Mouse (Mus musculus) megakaryocyte, embryonic 14.5 days (primary cell): ENCODE data around the gene Nt5c3b. TPM values are rescaled to one million over a fixed set of nuclear protein-coding genes. Genes with fewer than 3 reads are reported as not detected.

Experiments
- H3K27me3 ChIP-seq: replicated peaks from 2 replicates; pipeline ENCODE3; 2012; ENCODE audit warnings: inconsistent platforms
- H3K36me3 ChIP-seq: replicated peaks from 2 replicates; pipeline ENCODE3; 2012; ENCODE audit warnings: low read length, inconsistent platforms, mixed read lengths
- H3K4me1 ChIP-seq: 2 replicates; pipeline ENCODE4 v1.6.1; 2012; ENCODE audit warnings: inconsistent platforms
- H3K4me3 ChIP-seq: replicated peaks from 2 replicates; pipeline ENCODE3; 2012; ENCODE audit warnings: moderate library complexity, mild to moderate bottlenecking, inconsistent platforms
- H3K9me3 ChIP-seq: 2 replicates; pipeline ENCODE4 v1.6.1; 2012; ENCODE audit warnings: inconsistent platforms
- FLI1 ChIP-seq: IDR thresholded peaks from 2 replicates; pipeline ENCODE4 v1.6.1; 2012; ENCODE audit warnings: low read length, inconsistent platforms, mixed read lengths
- GATA1 ChIP-seq: IDR thresholded peaks from 3 replicates; pipeline ENCODE4 v1.6.1; 2012; ENCODE audit warnings: mixed read lengths, low read length, inconsistent platforms, borderline replicate concordance
- polyA plus RNA-seq: library from polyadenylated mRNA; stranded (reverse); fragments of >175 nt; gene quantifications from 2 replicates; pipeline ENCODE4 v1.2.3, GENCODE M21; 2012; ENCODE audit warnings: low replicate concordance; ENCODE audit not compliant: insufficient read depth

The Nt5c3b gene
- polyA plus RNA-seq, 1 experiment, result 48.3 TPM

GRCm38 (mm10) chr11:100386586-100386985 lies 55.0 kb downstream of the Nt5c3b start:
- peaks cover 4% of the 10 kb centered on the region; the same call in 1 of the 2 replicates for H3K9me3 ChIP-seq
- H3K4me3 ChIP-seq, result no peak overlapping the region
- peaks cover 32% of the 10 kb centered on the region for H3K4me1 ChIP-seq
- H3K36me3 ChIP-seq, result no peaks in the 10 kb centered on the region
- TF ChIP-seq FLI1 (no peak), GATA1 (no peak)
- peaks cover 64% of the 10 kb centered on the region for H3K27me3 ChIP-seq

- Histone ChIP-seq H3K9me3 (no peaks in the 10 kb centered on the region), H3K4me1 (peaks cover 29% of the 10 kb centered on the region), H3K27me3 (peaks cover 53% of the 10 kb centered on the region), H3K36me3 (no peaks in the 10 kb centered on the region), H3K4me3 (no peak overlapping the region)
- no peak for TF ChIP-seq GATA1
- TF ChIP-seq FLI1, result no peak
Observed at GRCm38 (mm10) chr11:100385016-100385415, 56.6 kb downstream of the Nt5c3b start.

- TF ChIP-seq FLI1 (no peak), GATA1 (no peak)
- peaks cover 3% of the 10 kb centered on the region for H3K36me3 ChIP-seq
- H3K4me1 ChIP-seq, result peaks cover 18% of the 10 kb centered on the region
- no peak overlapping the region for H3K4me3 ChIP-seq
- no peaks in the 10 kb centered on the region for H3K9me3 ChIP-seq
- peaks cover 50% of the 10 kb centered on the region for H3K27me3 ChIP-seq
Observed at GRCm38 (mm10) chr11:100382682-100383081, 58.9 kb downstream of the Nt5c3b start.

- H3K36me3 ChIP-seq, result peaks cover 6% of the 10 kb centered on the region
- peaks cover 33% of the 10 kb centered on the region for H3K27me3 ChIP-seq
- peaks cover 10% of the 10 kb centered on the region for H3K4me1 ChIP-seq
- H3K4me3 ChIP-seq, result no peak overlapping the region
- TF ChIP-seq FLI1, result no peak
- no peak for TF ChIP-seq GATA1
- H3K9me3 ChIP-seq, result no peaks in the 10 kb centered on the region
Observed at GRCm38 (mm10) chr11:100379311-100379710, 62.3 kb downstream of the Nt5c3b start.

- peaks cover 10% of the 10 kb centered on the region for H3K36me3 ChIP-seq
- H3K27me3 ChIP-seq, result peaks cover 34% of the 10 kb centered on the region
- H3K9me3 ChIP-seq, result no peaks in the 10 kb centered on the region
- TF ChIP-seq GATA1 (no peak), FLI1 (no peak)
- peaks cover 15% of the 10 kb centered on the region for H3K4me1 ChIP-seq
- no peak overlapping the region for H3K4me3 ChIP-seq
Observed at GRCm38 (mm10) chr11:100378446-100378845, 63.2 kb downstream of the Nt5c3b start.

GRCm38 (mm10) chr11:100377989-100378388 lies 63.6 kb downstream of the Nt5c3b start:
- H3K4me1 ChIP-seq, result peaks cover 14% of the 10 kb centered on the region
- H3K4me3 ChIP-seq, result no peak overlapping the region
- H3K27me3 ChIP-seq, result peaks cover 30% of the 10 kb centered on the region
- H3K9me3 ChIP-seq, result no peaks in the 10 kb centered on the region
- H3K36me3 ChIP-seq, result peaks cover 10% of the 10 kb centered on the region
- TF ChIP-seq GATA1 (no peak), FLI1 (no peak)

GRCm38 (mm10) chr11:100376746-100377389 lies 64.7 kb downstream of the Nt5c3b start:
- Histone ChIP-seq H3K4me1 (peaks cover 11% of the 10 kb centered on the region), H3K9me3 (no peaks in the 10 kb centered on the region), H3K36me3 (peaks cover 10% of the 10 kb centered on the region), H3K27me3 (peaks cover 32% of the 10 kb centered on the region), H3K4me3 (no peak overlapping the region)
- no peak for TF ChIP-seq FLI1
- TF ChIP-seq GATA1, result no peak

GRCm38 (mm10) chr11:100376005-100376404 lies 65.6 kb downstream of the Nt5c3b start:
- Histone ChIP-seq H3K36me3 (peaks cover 10% of the 10 kb centered on the region), H3K9me3 (no peaks in the 10 kb centered on the region), H3K4me1 (peaks cover 14% of the 10 kb centered on the region), H3K4me3 (no peak overlapping the region), H3K27me3 (peaks cover 28% of the 10 kb centered on the region)
- no peak for TF ChIP-seq FLI1
- no peak for TF ChIP-seq GATA1

GRCm38 (mm10) chr11:100375127-100375526 lies 66.5 kb downstream of the Nt5c3b start:
- TF ChIP-seq FLI1 (no peak), GATA1 (no peak)
- Histone ChIP-seq H3K27me3 (peaks cover 29% of the 10 kb centered on the region), H3K4me1 (peaks cover 16% of the 10 kb centered on the region), H3K36me3 (peaks cover 10% of the 10 kb centered on the region), H3K9me3 (no peaks in the 10 kb centered on the region), H3K4me3 (no peak overlapping the region)

Other genes starting within 250 kb of the Nt5c3b start
- not detected in 2 replicates for gene Krt9, start 248.6 kb downstream of the Nt5c3b start, polyA plus RNA-seq
- gene Krt14, start 234.3 kb downstream of the Nt5c3b start, polyA plus RNA-seq, result 1.2 TPM in 1 of 2 replicates, not detected in the other
- not detected in 2 replicates for gene Krt16, start 192.9 kb downstream of the Nt5c3b start, polyA plus RNA-seq
- 0.08 and 2.6 TPM in 2 replicates for gene Krt17, start 180.8 kb downstream of the Nt5c3b start, polyA plus RNA-seq
- gene Krt42, start 171.9 kb downstream of the Nt5c3b start, polyA plus RNA-seq, result not detected in 2 replicates
- 123 and 768 TPM in 2 replicates for gene Eif1, start 121.9 kb downstream of the Nt5c3b start, polyA plus RNA-seq
- gene Gast, start 107.4 kb downstream of the Nt5c3b start, polyA plus RNA-seq, result not detected in 2 replicates
- 0.06 TPM in 1 of 2 replicates, not detected in the other for gene Hap1, start 85.7 kb downstream of the Nt5c3b start, polyA plus RNA-seq
- 6.4 and 9.4 TPM in 2 replicates for gene Jup, start 44.0 kb downstream of the Nt5c3b start, polyA plus RNA-seq
- gene P3h4, start 27.0 kb downstream of the Nt5c3b start, polyA plus RNA-seq, result not detected in 2 replicates
- 0.22 TPM in 1 of 2 replicates, not detected in the other for gene Fkbp10, start 26.1 kb downstream of the Nt5c3b start, polyA plus RNA-seq
- gene Klhl10, start 109 bp upstream of the Nt5c3b start, polyA plus RNA-seq, result 0.56 TPM in 1 of 2 replicates, not detected in the other
- 1.6 TPM in 1 of 2 replicates, not detected in the other for gene Klhl11, start 30.9 kb upstream of the Nt5c3b start, polyA plus RNA-seq
- gene Acly, start 86.2 kb upstream of the Nt5c3b start, polyA plus RNA-seq, result 7.2 and 21.1 TPM in 2 replicates
- 0.29 TPM in 1 of 2 replicates, not detected in the other for gene Ttc25, start 103.8 kb upstream of the Nt5c3b start, polyA plus RNA-seq
- 13.3 and 17.1 TPM in 2 replicates for gene Cnp, start 133.1 kb upstream of the Nt5c3b start, polyA plus RNA-seq
- gene Nkiras2, start 177.4 kb upstream of the Nt5c3b start, polyA plus RNA-seq, result 62.7 and 103 TPM in 2 replicates
- gene Dnajc7, start 178.4 kb upstream of the Nt5c3b start, polyA plus RNA-seq, result 1.8 and 86.6 TPM in 2 replicates